Mouse (Mus musculus) CH12F3 (cell line): Measurements from ENCODE around the gene Slc44a3.

ENCODE experiments used
- in situ Hi-C: fragments of 300-500 bp; cut with MboI; formaldehyde crosslinking; loops from 2 replicates; pipeline ENCODE4 v1.14.3; 2020; ENCODE audit warnings: low sequenced_read_pairs

Slc44a3 gene

GRCm38 (mm10) chr3:121429469-121429868 lies 102.7 kb downstream of the Slc44a3 start:
- in situ Hi-C loops, result no loop called here

GRCm38 (mm10) chr3:121428696-121429259 lies 103.4 kb downstream of the Slc44a3 start:
- in situ Hi-C loops, result no loop called here

- in situ Hi-C loops, result no loop called here
Measured at GRCm38 (mm10) chr3:121428230-121428629, 104.0 kb downstream of the Slc44a3 start.

- in situ Hi-C loops, result no loop called here
Measured at GRCm38 (mm10) chr3:121427520-121427908, 104.7 kb downstream of the Slc44a3 start.

- in situ Hi-C loops, result no loop called here
Measured at GRCm38 (mm10) chr3:121426621-121427519, 105.3 kb downstream of the Slc44a3 start.

- in situ Hi-C loops, result no loop called here
Measured at GRCm38 (mm10) chr3:121425861-121426620, 106.2 kb downstream of the Slc44a3 start, which contains the start of gene Cnn3. Gene Cnn3 (plus strand): TSS chr3:121426497.

GRCm38 (mm10) chr3:121422405-121422804 lies 109.8 kb downstream of the Slc44a3 start:
- in situ Hi-C loops, result no loop called here

- in situ Hi-C loops, result no loop called here
Measured at GRCm38 (mm10) chr3:121418850-121419435, 113.3 kb downstream of the Slc44a3 start.

GRCm38 (mm10) chr3:121418251-121418601 lies 114.0 kb downstream of the Slc44a3 start:
- in situ Hi-C loops, result no loop called here

- in situ Hi-C loops, result no loop called here
Measured at GRCm38 (mm10) chr3:121417379-121418250, 114.6 kb downstream of the Slc44a3 start.

- in situ Hi-C loops, result no loop called here
Measured at GRCm38 (mm10) chr3:121416171-121417154, 115.7 kb downstream of the Slc44a3 start.

- in situ Hi-C loops, result no loop called here
Measured at GRCm38 (mm10) chr3:121411450-121411849, 120.8 kb downstream of the Slc44a3 start.
